Mouse (Mus musculus) MEL (cell line): Measurements from ENCODE around the gene Map3k4. TPM values are rescaled to one million over a fixed set of nuclear protein-coding genes. Genes with fewer than 3 reads are reported as not detected.

Experiments
- DNase-seq: peaks from one replicate; pipeline ENCODE4 v3.0.0; 2011; ENCODE audit warnings: low read depth, low spot score
- H3K27ac ChIP-seq: 2 replicates; pipeline ENCODE4 v1.5.1; 2012; ENCODE audit warnings: low read depth, mild to moderate bottlenecking, control low read depth, low read length, moderate library complexity; ENCODE audit not compliant: control insufficient read depth
- H3K27me3 ChIP-seq, 2 experiments: fragments of 150-350 bp in 1 of 2; sonication (generic) in 1 of 2; 2 replicates each; pipeline ENCODE4 v1.6.1; 2012; ENCODE audit warnings: low read length in 2 of 2, mild to moderate bottlenecking in 2 of 2, improper control_type of control experiment in 1 of 2, moderate library complexity in 1 of 2; ENCODE audit not compliant: insufficient read depth in 2 of 2, control insufficient read depth in 1 of 2
- H3K36me3 ChIP-seq, 2 experiments: 2 replicates each; pipeline ENCODE4 v1.6.1; 2012 to 2014; ENCODE audit warnings: low read length in 2 of 2, improper control_type of control experiment in 1 of 2, inconsistent platforms in 1 of 2, mild to moderate bottlenecking in 1 of 2; ENCODE audit not compliant: insufficient read depth in 2 of 2, control insufficient read depth in 1 of 2
- H3K4me1 ChIP-seq, 2 experiments: fragments of 150-350 bp in 1 of 2; sonication (generic) in 1 of 2; 2 replicates each; pipeline ENCODE4 v1.6.1; 2012; ENCODE audit warnings: low read length in 2 of 2, improper control_type of control experiment in 1 of 2, mild to moderate bottlenecking in 1 of 2; ENCODE audit not compliant: insufficient read depth in 2 of 2, control insufficient read depth in 1 of 2
- H3K4me3 ChIP-seq, 2 experiments: fragments of 150-350 bp in 1 of 2; sonication (generic) in 1 of 2; 2 replicates each; pipeline ENCODE4 v1.5.1; 2012; ENCODE audit warnings: low read depth in 2 of 2, low read length in 2 of 2, mild to moderate bottlenecking in 2 of 2, moderate library complexity in 2 of 2, control low read depth in 1 of 2, improper control_type of control experiment in 1 of 2; ENCODE audit not compliant: control insufficient read depth in 1 of 2, insufficient read depth in 1 of 2
- H3K79me2 ChIP-seq: 2 replicates; pipeline ENCODE4 v1.6.1; 2012; ENCODE audit warnings: mild to moderate bottlenecking, low read length, moderate library complexity; ENCODE audit not compliant: control insufficient read depth, poor library complexity, insufficient read depth
- H3K9ac ChIP-seq: 2 replicates; pipeline ENCODE4 v1.6.1; 2012; ENCODE audit warnings: low read depth, mild to moderate bottlenecking, control low read depth, low read length, moderate library complexity; ENCODE audit not compliant: control insufficient read depth, poor library complexity, severe bottlenecking
- H3K9me3 ChIP-seq: fragments of 150-350 bp; sonication (generic); replicated peaks from 2 replicates; pipeline ENCODE4 v1.6.1; 2012; ENCODE audit warnings: mild to moderate bottlenecking, low read length, improper control_type of control experiment, moderate library complexity; ENCODE audit not compliant: insufficient read depth
- BHLHE40 ChIP-seq: IDR thresholded peaks from 2 replicates; pipeline ENCODE4 v1.6.1; 2012; ENCODE audit warnings: low read depth, mild to moderate bottlenecking, inconsistent platforms, low read length, improper control_type of control experiment, borderline replicate concordance
- E2F4 ChIP-seq: IDR thresholded peaks from 2 replicates; pipeline ENCODE4 v1.6.1; 2011; ENCODE audit warnings: low read depth, low read length, improper control_type of control experiment, borderline replicate concordance
- GABPA ChIP-seq: IDR thresholded peaks from 2 replicates; pipeline ENCODE4 v1.6.1; 2012; ENCODE audit warnings: low read depth, mild to moderate bottlenecking, inconsistent platforms, low read length, improper control_type of control experiment, moderate library complexity
- HCFC1 ChIP-seq: IDR thresholded peaks from 2 replicates; pipeline ENCODE4 v1.6.1; 2012; ENCODE audit warnings: low read depth, mild to moderate bottlenecking, inconsistent platforms, low read length, improper control_type of control experiment, moderate library complexity
- JUND ChIP-seq: IDR thresholded peaks from 2 replicates; pipeline ENCODE4 v1.6.1; 2011; ENCODE audit warnings: low read depth, mild to moderate bottlenecking, improper control_type of control experiment, low read length
- MAX ChIP-seq: IDR thresholded peaks from 2 replicates; pipeline ENCODE4 v1.6.1; 2011; ENCODE audit warnings: low read length, improper control_type of control experiment
- MAZ ChIP-seq: IDR thresholded peaks from 2 replicates; pipeline ENCODE4 v1.6.1; 2012; ENCODE audit warnings: low read depth, mild to moderate bottlenecking, inconsistent platforms, low read length, improper control_type of control experiment
- MEF2A ChIP-seq: IDR thresholded peaks from 2 replicates; pipeline ENCODE4 v1.6.1; 2014; ENCODE audit warnings: low read depth, mild to moderate bottlenecking, inconsistent platforms, low read length, improper control_type of control experiment; ENCODE audit not compliant: poor library complexity, insufficient replicate concordance, severe bottlenecking; ENCODE audit errors: extremely low read depth
- MXI1 ChIP-seq: IDR thresholded peaks from 2 replicates; pipeline ENCODE4 v1.6.1; 2011; ENCODE audit warnings: mild to moderate bottlenecking, low read depth, low read length, improper control_type of control experiment
- MYC ChIP-seq: IDR thresholded peaks from 2 replicates; pipeline ENCODE4 v1.6.1; 2011; ENCODE audit warnings: low read depth, mild to moderate bottlenecking, low read length, improper control_type of control experiment, moderate library complexity
- NELFE ChIP-seq: IDR thresholded peaks from 2 replicates; pipeline ENCODE4 v1.6.1; 2011; ENCODE audit warnings: low read depth, low read length, improper control_type of control experiment
- NRF1 ChIP-seq: IDR thresholded peaks from 2 replicates; pipeline ENCODE4 v1.6.1; 2014; ENCODE audit warnings: low read depth, mild to moderate bottlenecking, inconsistent platforms, low read length, improper control_type of control experiment, moderate library complexity; ENCODE audit not compliant: poor library complexity, insufficient read depth, severe bottlenecking
- POLR2AphosphoS5 ChIP-seq: IDR thresholded peaks from 2 replicates; pipeline ENCODE4 v1.6.1; 2012; ENCODE audit warnings: low read depth, borderline replicate concordance, mild to moderate bottlenecking, inconsistent platforms, low read length, moderate library complexity, mixed read lengths
- SIN3A ChIP-seq: IDR thresholded peaks from 2 replicates; pipeline ENCODE4 v1.6.1; 2012; ENCODE audit warnings: low read length, improper control_type of control experiment, inconsistent platforms
- SMC3 ChIP-seq: IDR thresholded peaks from 2 replicates; pipeline ENCODE4 v1.6.1; 2011; ENCODE audit warnings: low read depth, low read length, improper control_type of control experiment
- TBP ChIP-seq: IDR thresholded peaks from 2 replicates; pipeline ENCODE4 v1.8.0; 2011; ENCODE audit warnings: low read depth, low read length, improper control_type of control experiment
- USF2 ChIP-seq, 2 experiments: IDR thresholded peaks; 2 replicates each; pipeline ENCODE4 v1.6.1; 2011 to 2012; ENCODE audit warnings: improper control_type of control experiment in 2 of 2, low read length in 2 of 2, borderline replicate concordance in 1 of 2, inconsistent platforms in 1 of 2, low read depth in 1 of 2, mild to moderate bottlenecking in 1 of 2; ENCODE audit not compliant: insufficient read depth in 1 of 2
- ZC3H11A ChIP-seq: IDR thresholded peaks from 2 replicates; pipeline ENCODE4 v1.6.1; 2012; ENCODE audit warnings: low read depth, mild to moderate bottlenecking, inconsistent platforms, low read length, improper control_type of control experiment
- ZKSCAN1 ChIP-seq: IDR thresholded peaks from 2 replicates; pipeline ENCODE4 v1.6.1; 2012; ENCODE audit warnings: low read depth, mild to moderate bottlenecking, inconsistent platforms, low read length, improper control_type of control experiment, moderate library complexity
- ZNF384 ChIP-seq: IDR thresholded peaks from 2 replicates; pipeline ENCODE4 v1.6.1; 2012; ENCODE audit warnings: low read depth, mild to moderate bottlenecking, inconsistent platforms, low read length, improper control_type of control experiment
- polyA plus RNA-seq, 2 experiments: library from polyadenylated mRNA; stranded (reverse) in 1 of 2; unstranded in 1 of 2; fragments of >175 nt in 1 of 2; fragments of >200 nt in 1 of 2; gene quantifications; 2 replicates each; pipeline versions ENCODE4 v1.2.1 to v1.2.4; 2012; ENCODE audit warnings: low replicate concordance in 2 of 2, low read depth in 1 of 2; ENCODE audit not compliant: insufficient read length in 2 of 2, insufficient read depth in 1 of 2, missing spikeins in 1 of 2
- total RNA-seq: library from RNA; depleted of rRNA; stranded (reverse); fragments of 300-350 nt; gene quantifications from 2 replicates; pipeline ENCODE4 v1.2.3, GENCODE M21; 2012

Gene Map3k4
- total and polyA plus RNA-seq, 3 experiments, result 18.0 to 20.4 TPM; not detected in 1

- no peaks in the 10 kb centered on the region for H3K27me3 ChIP-seq
- no peaks in the 10 kb centered on the region for H3K36me3 ChIP-seq
- H3K79me2 ChIP-seq, result no peaks in the 10 kb centered on the region
- no peaks in the 10 kb centered on the region for H3K4me1 ChIP-seq
- H3K9ac ChIP-seq, result no peak overlapping the region
- DNase-seq, result no peak
- H3K9me3 ChIP-seq, result no peaks in the 10 kb centered on the region
- H3K4me3 ChIP-seq, result no peak overlapping the region
- TF ChIP-seq JUND (no peak), BHLHE40 (no peak), SMC3 (no peak), NRF1 (no peak), MXI1 (no peak), TBP (no peak), HCFC1 (no peak), ZKSCAN1 (no peak)
- H3K27ac ChIP-seq, result no peak overlapping the region
These were observed 18.4 kb downstream of the Map3k4 start for GRCm38 (mm10) chr17:12300127-12300675.

DNA sequence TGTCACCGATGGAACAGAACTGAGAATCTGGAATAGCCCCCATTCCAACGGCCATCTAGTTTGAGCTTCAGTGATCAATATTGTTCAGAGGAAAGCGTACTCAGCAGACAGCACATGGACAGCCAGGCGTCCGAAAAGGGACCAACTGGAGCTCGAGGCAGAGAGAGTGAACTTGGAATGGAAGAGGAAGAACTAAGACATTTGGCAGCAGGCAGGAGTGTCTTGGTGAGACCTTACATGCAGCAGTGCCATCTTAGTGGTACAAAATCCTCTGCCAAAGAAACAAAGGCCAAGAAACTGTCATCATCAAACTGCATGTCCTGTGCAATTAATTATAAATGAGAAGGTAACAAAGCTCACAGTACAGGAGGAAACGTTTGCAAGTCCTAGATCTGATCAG is 19.2 kb downstream of the Map3k4 start:
- no peaks in the 10 kb centered on the region for H3K79me2 ChIP-seq
- no peaks in the 10 kb centered on the region for H3K27me3 ChIP-seq
- H3K9me3 ChIP-seq, result no peaks in the 10 kb centered on the region
- H3K4me1 ChIP-seq, result no peaks in the 10 kb centered on the region
- no peak overlapping the region for H3K27ac ChIP-seq
- TF ChIP-seq ZC3H11A (no peak), ZNF384 (no peak), GABPA (no peak), MYC (no peak), POLR2AphosphoS5 (no peak), E2F4 (no peak), SMC3 (no peak), NELFE (no peak), USF2 (IDR thresholded peaks at IDR 0.05; ENCODE audit: borderline replicate concordance in 1 of 2, insufficient read depth in 1 of 2, low read depth in 1 of 2, low read length in 2 of 2) (no peak), SIN3A (no peak), MAX (no peak), NRF1 (no peak), MAZ (no peak), MEF2A (no peak)
- no peak overlapping the region for H3K9ac ChIP-seq
- no peaks in the 10 kb centered on the region for H3K36me3 ChIP-seq
- DNase-seq, result no peak
- H3K4me3 ChIP-seq, result no peak overlapping the region
